8 mouse cellular contexts compared by ENCODE assay signal in genomic region chr3:132207469-132207868, GRCm38 (mm10).
A peak's percentile ranks its signal among the peaks of the same experiment; 100 is the strongest.
DNase-seq lines count a peak whose midpoint lies in the region; ATAC-seq and TF ChIP-seq lines count a peak whose summit lies in the region.

No protein-coding gene starts in this region.

- no peaks in the 10 kb centered on the region for H3K9me3 ChIP-seq in hindbrain, embryonic 16.5 days (ENCODE audit: control insufficient read depth, low read length)
- H3K9me3 ChIP-seq in neural tube, embryonic 11.5 days (ENCODE audit: control insufficient read depth, low read length) = no peaks in the 10 kb centered on the region

- TF ChIP-seq CTCF in embryonic fibroblast, embryonic 13.5 days (IDR thresholded peaks at IDR 0.05; ENCODE audit: borderline replicate concordance, insufficient read depth, low read length) = peak; percentile 82; the same call in 1 of the 2 replicates
- TF ChIP-seq CTCF in thymus, adult 2 months (IDR thresholded peaks at IDR 0.05; ENCODE audit: borderline replicate concordance, control insufficient read depth, extremely low read depth, insufficient read depth, low read length, poor library complexity) = no peak

- no peak for TF ChIP-seq POLR2A in embryonic fibroblast, embryonic 13.5 days (IDR thresholded peaks at IDR 0.05; ENCODE audit: low read depth, low read length)
- TF ChIP-seq POLR2A in thymus, adult 2 months (IDR thresholded peaks at IDR 0.05; ENCODE audit: control insufficient read depth, extremely low read depth, insufficient read depth, low read length, poor library complexity) = no peak

- H3K27me3 ChIP-seq in hindbrain, embryonic 16.5 days (replicated peaks; ENCODE audit: control insufficient read depth, insufficient read depth, low read length) = no peaks in the 10 kb centered on the region
- no peaks in the 10 kb centered on the region for H3K27me3 ChIP-seq in neural tube, embryonic 11.5 days (ENCODE audit: control insufficient read depth, insufficient read depth, low read length)
- no peaks in the 10 kb centered on the region for H3K27me3 ChIP-seq in thymus, adult 2 months (ENCODE audit: control insufficient read depth, insufficient read depth, low read length)

- H3K4me2 ChIP-seq in hindbrain, embryonic 16.5 days (ENCODE audit: low read length) = no peak overlapping the region
- H3K4me2 ChIP-seq in neural tube, embryonic 11.5 days (ENCODE audit: low read depth) = no peak overlapping the region

- no peak overlapping the region for H3K9ac ChIP-seq in hindbrain, embryonic 16.5 days (ENCODE audit: low read depth, low read length)
- no peak overlapping the region for H3K9ac ChIP-seq in neural tube, embryonic 11.5 days (ENCODE audit: low read length)

- H3K4me3 ChIP-seq in embryonic fibroblast, embryonic 13.5 days (ENCODE audit: insufficient read depth, low read length) = no peak overlapping the region
- no peak overlapping the region for H3K4me3 ChIP-seq in hindbrain, embryonic 16.5 days (ENCODE audit: low read length)
- H3K4me3 ChIP-seq in neural tube, embryonic 11.5 days (ENCODE audit: low read depth, low read length) = no peak overlapping the region
- H3K4me3 ChIP-seq in thymus, adult 2 months (ENCODE audit: control insufficient read depth, insufficient read depth, low read length) = no peak overlapping the region

- no peak overlapping the region for H3K27ac ChIP-seq in embryonic fibroblast, embryonic 13.5 days (ENCODE audit: insufficient read depth, low read length)
- H3K27ac ChIP-seq in hindbrain, embryonic 16.5 days (ENCODE audit: low read depth, low read length) = no peak overlapping the region
- H3K27ac ChIP-seq in neural tube, embryonic 11.5 days (ENCODE audit: low read depth, low read length) = no peak overlapping the region
- H3K27ac ChIP-seq in thymus, adult 2 months (ENCODE audit: control insufficient read depth, insufficient read depth, low read length) = no peak overlapping the region

- ATAC-seq in hindbrain, embryonic 16.5 days = peak; percentile 83; the same call in 1 of the 2 replicates
- ATAC-seq in neural tube, embryonic 11.5 days (ENCODE audit: insufficient read depth, low FRiP score, low TSS enrichment) = no peak; the same call in 1 of the 2 replicates

- intact Hi-C loops in left cerebral cortex, postnatal 36 days (cut with DNase I) = loop anchor here (10.0 kb wide), 1 partner anchor 233 kb away; no protein-coding TSS in a partner anchor

- 36% methylated on average over 11 of the region's 11 CpGs for WGBS in hindbrain, embryonic 16.5 days
- WGBS in neural tube, embryonic 11.5 days = 31% methylated on average over 11 of the region's 11 CpGs
- WGBS in thymus, adult 2 months = 43% methylated on average over 11 of the region's 11 CpGs

- no peaks in the 10 kb centered on the region for H3K36me3 ChIP-seq in hindbrain, embryonic 16.5 days (ENCODE audit: control insufficient read depth, insufficient read depth, low read length)
- H3K36me3 ChIP-seq in neural tube, embryonic 11.5 days (ENCODE audit: control insufficient read depth, insufficient read depth, low read length) = no peaks in the 10 kb centered on the region
- no peaks in the 10 kb centered on the region for H3K36me3 ChIP-seq in thymus, adult 2 months (ENCODE audit: control insufficient read depth, insufficient read depth, low read length)

- H3K4me1 ChIP-seq in embryonic fibroblast, embryonic 13.5 days (ENCODE audit: control insufficient read depth, insufficient read depth, low read length) = no peaks in the 10 kb centered on the region
- no peaks in the 10 kb centered on the region for H3K4me1 ChIP-seq in hindbrain, embryonic 16.5 days (ENCODE audit: control insufficient read depth, insufficient read depth, low read depth, low read length)
- H3K4me1 ChIP-seq in neural tube, embryonic 11.5 days (ENCODE audit: control insufficient read depth, insufficient read depth, low read length) = no peaks in the 10 kb centered on the region
- no peaks in the 10 kb centered on the region for H3K4me1 ChIP-seq in thymus, adult 2 months (replicated peaks; ENCODE audit: control insufficient read depth, insufficient read depth, low read length)

- DNase-seq in cerebellum, postnatal 14 days = peak; percentile 71 to 80
- no peak for DNase-seq in cerebellum, adult 9-10 months
- DNase-seq in R1 (ENCODE audit: low read depth, low spot score) = peak; percentile 51
- peak; percentile 9 to 18 for DNase-seq in left cerebral cortex, postnatal 36 days (ENCODE audit: low spot score in 2 of 2)
- peak; percentile 71 for DNase-seq in neural tube, embryonic 11.5 days (ENCODE audit: low spot score)
- DNase-seq in thymus, adult 2 months = no peak

Comparison
In these comparisons a context has a peak if more than half of its experiments do, and no peak if none do; other contexts are left out.
1. DNase-seq: peak in cerebellum, postnatal 14 days (2 of 2), R1 (single experiment), left cerebral cortex, postnatal 36 days (2 of 2) and neural tube, embryonic 11.5 days (single experiment); none in cerebellum, adult 9-10 months (single experiment) and thymus, adult 2 months (single experiment).